Mouse (Mus musculus): ENCODE results near the gene Ntsr2.

DNA sequence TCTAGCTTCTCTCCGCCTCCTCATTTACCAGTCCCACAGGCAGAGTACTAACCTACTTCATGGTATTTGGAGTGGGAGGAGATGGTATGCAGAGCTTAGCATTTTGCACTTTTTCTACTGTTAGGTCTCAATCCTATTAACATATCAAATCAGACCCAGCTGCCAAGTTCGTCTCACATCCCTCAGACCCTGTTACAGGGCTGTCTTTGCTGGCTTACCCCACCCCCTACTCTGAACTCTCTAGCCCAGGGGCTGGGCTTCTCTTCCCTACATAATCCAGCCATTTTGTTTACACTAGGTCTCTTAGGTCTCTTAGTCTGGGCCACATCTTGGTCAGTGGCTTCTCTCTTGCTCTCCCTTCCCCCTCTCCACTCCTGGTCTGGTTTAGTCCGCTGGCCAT is 16.0 kb downstream of the Ntsr2 start:
- TF ChIP-seq POLR2A (IDR thresholded peaks at IDR 0.05; ENCODE audit: insufficient read depth, low read depth, low read length) = no peak
- no peak for TF ChIP-seq CTCF (IDR thresholded peaks at IDR 0.05; ENCODE audit: insufficient read depth, low read depth, low read length)
